Mouse (Mus musculus): ENCODE data around the gene Nemp1.

- no peak; the same call in 1 of the 2 replicates for TF ChIP-seq CTCF (IDR thresholded peaks at IDR 0.05)
- TF ChIP-seq EP300 (IDR thresholded peaks at IDR 0.05), result peak; percentile 72
Measured at GRCm38 (mm10) chr10:127667269-127668092, 780 bp downstream of the Nemp1 start.
